Mouse (Mus musculus): Measurements from ENCODE around the gene Dguok. TPM values are rescaled to one million over a fixed set of nuclear protein-coding genes. Genes with fewer than 3 reads are reported as not detected.

Gene Dguok
- polyA plus RNA-seq, 1 experiment: 27.6 TPM

GRCm38 (mm10) chr6:83496753-83497710, 9.7 kb downstream of the Dguok start:
- TF ChIP-seq CTCF (IDR thresholded peaks at IDR 0.05; ENCODE audit: control insufficient read depth, insufficient read depth, insufficient read length) (no peak), FOSL1 (IDR thresholded peaks at IDR 0.05; ENCODE audit: insufficient read depth, low read length, poor library complexity, severe bottlenecking) (no peak), MAX (IDR thresholded peaks at IDR 0.05) (no peak), CEBPB (IDR thresholded peaks at IDR 0.05; ENCODE audit: low read depth) (no peak), MYOD1 (IDR thresholded peaks at IDR 0.05; ENCODE audit: control insufficient read depth, insufficient read length, low read depth) (no peak)
- peaks cover 8% of the 10 kb centered on the region for H3K79me2 ChIP-seq (ENCODE audit: control insufficient read depth, insufficient read depth)
- no peak overlapping the region for H3K4me3 ChIP-seq (ENCODE audit: insufficient read depth, poor library complexity, severe bottlenecking)
- no peaks in the 10 kb centered on the region for H3K79me3 ChIP-seq (ENCODE audit: low read depth)
- no peak overlapping the region for H3ac ChIP-seq (ENCODE audit: control insufficient read depth, insufficient read length, low read depth)
- H3K36me3 ChIP-seq (ENCODE audit: control insufficient read depth, insufficient read depth): peaks cover 6% of the 10 kb centered on the region
- H3K27me3 ChIP-seq (ENCODE audit: control insufficient read depth, insufficient read depth, insufficient read length): no peaks in the 10 kb centered on the region

GRCm38 (mm10) chr6:83496009-83496752, 10.6 kb downstream of the Dguok start:
- no peak overlapping the region for H3ac ChIP-seq (ENCODE audit: control insufficient read depth, insufficient read length, low read depth)
- H3K4me3 ChIP-seq (ENCODE audit: insufficient read depth, poor library complexity, severe bottlenecking): no peak overlapping the region
- peaks cover 6% of the 10 kb centered on the region for H3K36me3 ChIP-seq (ENCODE audit: control insufficient read depth, insufficient read depth)
- no peaks in the 10 kb centered on the region for H3K79me2 ChIP-seq (ENCODE audit: control insufficient read depth, insufficient read depth)
- TF ChIP-seq MYOG (IDR thresholded peaks at IDR 0.05; ENCODE audit: control insufficient read depth, extremely low read depth, insufficient read length) (no peak), USF1 (IDR thresholded peaks at IDR 0.05; ENCODE audit: low read depth) (no peak), CTCF (IDR thresholded peaks at IDR 0.05; ENCODE audit: control insufficient read depth, insufficient read depth, insufficient read length) (no peak), MAX (IDR thresholded peaks at IDR 0.05) (no peak), FOSL1 (IDR thresholded peaks at IDR 0.05; ENCODE audit: insufficient read depth, low read length, poor library complexity, severe bottlenecking) (no peak), CEBPB (IDR thresholded peaks at IDR 0.05; ENCODE audit: low read depth) (no peak), MYOD1 (IDR thresholded peaks at IDR 0.05; ENCODE audit: control insufficient read depth, insufficient read length, low read depth) (no peak)
- H3K79me3 ChIP-seq (ENCODE audit: low read depth): no peaks in the 10 kb centered on the region
- H3K27me3 ChIP-seq (ENCODE audit: control insufficient read depth, insufficient read depth, insufficient read length): no peaks in the 10 kb centered on the region

GRCm38 (mm10) chr6:83490622-83491021, 16.1 kb downstream of the Dguok start:
- no peaks in the 10 kb centered on the region for H3K27me3 ChIP-seq (ENCODE audit: control insufficient read depth, insufficient read depth, insufficient read length)
- TF ChIP-seq FOSL1 (IDR thresholded peaks at IDR 0.05; ENCODE audit: insufficient read depth, low read length, poor library complexity, severe bottlenecking) (no peak), MYOG (IDR thresholded peaks at IDR 0.05; ENCODE audit: control insufficient read depth, extremely low read depth, insufficient read length) (no peak), CEBPB (IDR thresholded peaks at IDR 0.05; ENCODE audit: low read depth) (no peak), CTCF (IDR thresholded peaks at IDR 0.05; ENCODE audit: control insufficient read depth, insufficient read depth, insufficient read length) (no peak), MYOD1 (IDR thresholded peaks at IDR 0.05; ENCODE audit: control insufficient read depth, insufficient read length, low read depth) (no peak), MAX (IDR thresholded peaks at IDR 0.05) (no peak), USF1 (IDR thresholded peaks at IDR 0.05; ENCODE audit: low read depth) (no peak)
- peaks cover 15% of the 10 kb centered on the region for H3K36me3 ChIP-seq (ENCODE audit: control insufficient read depth, insufficient read depth)
- no peak overlapping the region for H3K4me3 ChIP-seq (ENCODE audit: insufficient read depth, poor library complexity, severe bottlenecking)
- H3K79me3 ChIP-seq (ENCODE audit: low read depth): no peaks in the 10 kb centered on the region
- no peaks in the 10 kb centered on the region for H3K79me2 ChIP-seq (ENCODE audit: control insufficient read depth, insufficient read depth)
- H3ac ChIP-seq (ENCODE audit: control insufficient read depth, insufficient read length, low read depth): no peak overlapping the region

- Histone ChIP-seq H3K36me3 (ENCODE audit: control insufficient read depth, insufficient read depth) (peaks cover 20% of the 10 kb centered on the region), H3K79me3 (ENCODE audit: low read depth) (no peaks in the 10 kb centered on the region), H3ac (ENCODE audit: control insufficient read depth, insufficient read length, low read depth) (no peak overlapping the region), H3K79me2 (ENCODE audit: control insufficient read depth, insufficient read depth) (no peaks in the 10 kb centered on the region), H3K27me3 (ENCODE audit: control insufficient read depth, insufficient read depth, insufficient read length) (no peaks in the 10 kb centered on the region), H3K4me3 (ENCODE audit: insufficient read depth, poor library complexity, severe bottlenecking) (no peak overlapping the region)
- TF ChIP-seq CEBPB (IDR thresholded peaks at IDR 0.05; ENCODE audit: low read depth) (no peak), MYOG (IDR thresholded peaks at IDR 0.05; ENCODE audit: control insufficient read depth, extremely low read depth, insufficient read length) (no peak), MAX (IDR thresholded peaks at IDR 0.05) (no peak), MYOD1 (IDR thresholded peaks at IDR 0.05; ENCODE audit: control insufficient read depth, insufficient read length, low read depth) (no peak), FOSL1 (IDR thresholded peaks at IDR 0.05; ENCODE audit: insufficient read depth, low read length, poor library complexity, severe bottlenecking) (no peak), USF1 (IDR thresholded peaks at IDR 0.05; ENCODE audit: low read depth) (no peak)
Observed at GRCm38 (mm10) chr6:83488200-83488599, 18.6 kb downstream of the Dguok start.

- TF ChIP-seq USF1 (IDR thresholded peaks at IDR 0.05; ENCODE audit: low read depth): no peak
- no peak for TF ChIP-seq CTCF (IDR thresholded peaks at IDR 0.05; ENCODE audit: control insufficient read depth, insufficient read depth, insufficient read length)
- no peak for TF ChIP-seq FOSL1 (IDR thresholded peaks at IDR 0.05; ENCODE audit: insufficient read depth, low read length, poor library complexity, severe bottlenecking)
- no peak for TF ChIP-seq MAX (IDR thresholded peaks at IDR 0.05)
- no peak for TF ChIP-seq MYOG (IDR thresholded peaks at IDR 0.05; ENCODE audit: control insufficient read depth, extremely low read depth, insufficient read length)
- TF ChIP-seq MYOD1 (IDR thresholded peaks at IDR 0.05; ENCODE audit: control insufficient read depth, insufficient read length, low read depth): no peak
- TF ChIP-seq CEBPB (IDR thresholded peaks at IDR 0.05; ENCODE audit: low read depth): no peak
Observed at GRCm38 (mm10) chr6:83487298-83487697, 19.5 kb downstream of the Dguok start.

More at GRCm38 (mm10) chr6:83487298-83487697, 19.5 kb downstream of the Dguok start:
- Histone ChIP-seq H3ac (ENCODE audit: control insufficient read depth, insufficient read length, low read depth) (no peak overlapping the region), H3K79me2 (ENCODE audit: control insufficient read depth, insufficient read depth) (no peaks in the 10 kb centered on the region), H3K36me3 (ENCODE audit: control insufficient read depth, insufficient read depth) (peaks cover 21% of the 10 kb centered on the region), H3K4me3 (ENCODE audit: insufficient read depth, poor library complexity, severe bottlenecking) (no peak overlapping the region), H3K27me3 (ENCODE audit: control insufficient read depth, insufficient read depth, insufficient read length) (no peaks in the 10 kb centered on the region), H3K79me3 (ENCODE audit: low read depth) (no peaks in the 10 kb centered on the region)
